Mouse (Mus musculus) stomach, postnatal 0 days (tissue): ENCODE measurements around the gene Grm8.

Experiments used
- CTCF ChIP-seq: IDR thresholded peaks from 2 replicates; pipeline ENCODE4 v1.5.1; 2016; ENCODE audit warnings: antibody characterized with exemption, low read depth, mild to moderate bottlenecking, moderate library complexity
- EP300 ChIP-seq: optimal IDR thresholded peaks from 2 replicates; pipeline ENCODE3; 2016; ENCODE audit warnings: antibody characterized with exemption

GRCm38 (mm10) chr6:27545516-27545915 is 589.5 kb downstream of the Grm8 start:
- TF ChIP-seq EP300 = no peak
- no peak for TF ChIP-seq CTCF
